Mouse (Mus musculus) liver, embryonic 11.5 days (tissue): ENCODE results near the gene Nsrp1. TPM values are rescaled to one million over a fixed set of nuclear protein-coding genes. Genes with fewer than 3 reads are reported as not detected.
A peak's percentile ranks its signal among the peaks of the same experiment; 100 is the strongest.
"Not testable (repeated sequence)": the region's sequence is repeated elsewhere in the genome, so short reads cannot be mapped to it uniquely, and the experiment has no call there.

Experiments used
- ATAC-seq: fragments of 200-750 bp; cut with Nextera tagmentation; replicated peaks from 2 replicates; pipeline ENCODE4 v1.8.0; 2017; ENCODE audit warnings: moderate number of reproducible peaks, mild to moderate bottlenecking, moderate TSS enrichment, moderate library complexity; ENCODE audit not compliant: low FRiP score
- DNase-seq: peaks from one replicate; pipeline ENCODE4 v3.0.0-alpha.2; 2017; ENCODE audit warnings: low spot score
- H3K27ac ChIP-seq: fragments of 300-500 bp; sonication (generic); 2 replicates; pipeline ENCODE4 v1.5.1; 2014; ENCODE audit warnings: mild to moderate bottlenecking, low read depth, low read length, control low read depth
- H3K27me3 ChIP-seq: fragments of 300-500 bp; sonication (generic); replicated peaks from 2 replicates; pipeline ENCODE4 v1.6.1; 2014; ENCODE audit warnings: low read length, mixed read lengths; ENCODE audit not compliant: control insufficient read depth, insufficient read depth
- H3K36me3 ChIP-seq: fragments of 300-500 bp; sonication (generic); 2 replicates; pipeline ENCODE4 v1.6.1; 2014; ENCODE audit warnings: mild to moderate bottlenecking, low read length, moderate library complexity, mixed read lengths; ENCODE audit not compliant: control insufficient read depth, insufficient read depth
- H3K4me1 ChIP-seq: fragments of 300-500 bp; sonication (generic); replicated peaks from 2 replicates; pipeline ENCODE4 v1.6.1; 2014; ENCODE audit warnings: low read length, mixed read lengths; ENCODE audit not compliant: control insufficient read depth, insufficient read depth
- H3K4me2 ChIP-seq: fragments of 300-500 bp; sonication (generic); 2 replicates; pipeline ENCODE4 v1.6.1; 2014; ENCODE audit warnings: mild to moderate bottlenecking, control low read depth, moderate library complexity
- H3K4me3 ChIP-seq: fragments of 300-500 bp; sonication (generic); 2 replicates; pipeline ENCODE4 v1.5.1; 2014; ENCODE audit warnings: low read depth, low read length, control low read depth
- H3K9ac ChIP-seq: fragments of 300-500 bp; sonication (generic); 2 replicates; pipeline ENCODE4 v1.6.1; 2014; ENCODE audit warnings: low read depth, low read length, control low read depth
- H3K9me3 ChIP-seq: fragments of 300-500 bp; sonication (generic); 2 replicates; pipeline ENCODE4 v1.6.1; 2016; ENCODE audit warnings: low read length, inconsistent platforms, mixed read lengths; ENCODE audit not compliant: control insufficient read depth
- WGBS: fragments of 180-500 bp; shearing (Covaris S2); extraction: QIAGEN DNeasy Blood & Tissue Kit; methylation state at CpG from one replicate; pipeline ENCODE4 v1.1.7; 2014; 5-methylcytosine and 5-hydroxymethylcytosine counted together
- polyA plus RNA-seq: library from polyadenylated mRNA; unstranded; fragments of >200 nt; fragmentation: Nextera tagmentation; extraction: Ambion mirVana; gene quantifications from 2 replicates; pipeline ENCODE4 v1.2.1, GENCODE M21; 2014

Gene Nsrp1
- polyA plus RNA-seq, 1 experiment from 2014 or later = 45.6 TPM

GRCm38 (mm10) chr11:77077331-77077730, 904 bp downstream of the Nsrp1 start:
- H3K4me2 ChIP-seq = peak overlapping the region; percentile 76
- peak overlapping the region; percentile 77 for H3K9ac ChIP-seq
- not testable (repeated sequence) for H3K4me1 ChIP-seq, ATAC-seq, H3K27ac ChIP-seq, DNase-seq, H3K27me3 ChIP-seq, H3K9me3 ChIP-seq, H3K36me3 ChIP-seq
- 54% methylated on average over 4 of the region's 4 CpGs for WGBS
- H3K4me3 ChIP-seq = peak overlapping the region; percentile 77

GRCm38 (mm10) chr11:77070721-77071120, 7.5 kb downstream of the Nsrp1 start:
- no peak for ATAC-seq
- no peaks in the 10 kb centered on the region for H3K4me1 ChIP-seq
- H3K27me3 ChIP-seq = no peaks in the 10 kb centered on the region
- H3K9ac ChIP-seq = no peak overlapping the region
- 78% methylated on average over 4 of the region's 4 CpGs for WGBS
- H3K4me2 ChIP-seq = no peak overlapping the region
- no peak for DNase-seq
- no peak overlapping the region for H3K27ac ChIP-seq
- no peaks in the 10 kb centered on the region for H3K9me3 ChIP-seq
- peaks cover 12% of the 10 kb centered on the region; the same call in 1 of the 2 replicates for H3K36me3 ChIP-seq
- H3K4me3 ChIP-seq = no peak overlapping the region

GRCm38 (mm10) chr11:77068825-77069224, 9.4 kb downstream of the Nsrp1 start:
- H3K9ac ChIP-seq = no peak overlapping the region
- H3K4me2 ChIP-seq = no peak overlapping the region

DNA sequence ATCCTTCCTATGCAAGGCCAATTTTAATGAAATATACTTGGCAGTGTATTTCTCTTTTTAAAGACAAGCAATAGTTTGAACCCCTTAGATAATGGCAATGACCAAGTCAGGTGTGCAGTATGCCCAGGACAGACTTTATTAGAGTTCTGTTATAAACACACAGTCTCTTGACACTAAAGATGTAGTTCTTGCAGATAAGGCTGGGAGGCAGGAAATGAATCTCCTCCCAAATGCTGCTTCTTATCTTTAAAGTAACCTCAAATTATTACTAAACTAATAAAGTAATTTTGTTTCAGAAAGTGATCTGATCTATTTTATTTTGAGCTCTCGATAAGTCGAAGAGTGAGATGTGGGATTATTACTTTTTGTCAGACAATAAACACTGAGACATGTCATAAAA, 14.8 kb downstream of the Nsrp1 start:
- WGBS = 93% methylated on average over 2 of the region's 2 CpGs
- Histone ChIP-seq H3K36me3 (no peaks in the 10 kb centered on the region), H3K9ac (no peak overlapping the region), H3K27me3 (no peaks in the 10 kb centered on the region), H3K4me1 (no peaks in the 10 kb centered on the region), H3K9me3 (no peaks in the 10 kb centered on the region), H3K4me2 (no peak overlapping the region), H3K4me3 (no peak overlapping the region), H3K27ac (no peak overlapping the region)
- ATAC-seq = no peak
- DNase-seq = no peak

More at GRCm38 (mm10) chr11:77068825-77069224, 9.4 kb downstream of the Nsrp1 start:
- H3K27me3 ChIP-seq = no peaks in the 10 kb centered on the region
- H3K9me3 ChIP-seq = no peaks in the 10 kb centered on the region
- WGBS = 86% methylated on average over 4 of the region's 4 CpGs
- H3K4me3 ChIP-seq = no peak overlapping the region
- ATAC-seq (no peak), DNase-seq (no peak)
- H3K27ac ChIP-seq = no peak overlapping the region
- peaks cover 5% of the 10 kb centered on the region; the same call in 1 of the 2 replicates for H3K36me3 ChIP-seq
- no peaks in the 10 kb centered on the region for H3K4me1 ChIP-seq

GRCm38 (mm10) chr11:77061951-77062350, 16.3 kb downstream of the Nsrp1 start:
- no peak for ATAC-seq
- no peaks in the 10 kb centered on the region for H3K4me1 ChIP-seq
- H3K4me2 ChIP-seq = no peak overlapping the region
- H3K9ac ChIP-seq = no peak overlapping the region
- H3K36me3 ChIP-seq = no peaks in the 10 kb centered on the region
- 83% methylated on average over 5 of the region's 5 CpGs for WGBS
- DNase-seq = no peak
- no peaks in the 10 kb centered on the region for H3K9me3 ChIP-seq
- H3K27me3 ChIP-seq = no peaks in the 10 kb centered on the region
- H3K4me3 ChIP-seq = no peak overlapping the region
- no peak overlapping the region for H3K27ac ChIP-seq

- ATAC-seq (no peak), DNase-seq (no peak)
- no peaks in the 10 kb centered on the region for H3K9me3 ChIP-seq
- H3K9ac ChIP-seq = no peak overlapping the region
- no peaks in the 10 kb centered on the region for H3K27me3 ChIP-seq
- no peak overlapping the region for H3K27ac ChIP-seq
- 78% methylated on average over 2 of the region's 2 CpGs for whole genome bisulfite sequencing
- no peaks in the 10 kb centered on the region for H3K4me1 ChIP-seq
- peaks cover 16% of the 10 kb centered on the region; the same call in 1 of the 2 replicates for H3K36me3 ChIP-seq
- H3K4me2 ChIP-seq = no peak overlapping the region
- H3K4me3 ChIP-seq = no peak overlapping the region
These were observed 35.4 kb downstream of the Nsrp1 start for GRCm38 (mm10) chr11:77042816-77043215.

DNA sequence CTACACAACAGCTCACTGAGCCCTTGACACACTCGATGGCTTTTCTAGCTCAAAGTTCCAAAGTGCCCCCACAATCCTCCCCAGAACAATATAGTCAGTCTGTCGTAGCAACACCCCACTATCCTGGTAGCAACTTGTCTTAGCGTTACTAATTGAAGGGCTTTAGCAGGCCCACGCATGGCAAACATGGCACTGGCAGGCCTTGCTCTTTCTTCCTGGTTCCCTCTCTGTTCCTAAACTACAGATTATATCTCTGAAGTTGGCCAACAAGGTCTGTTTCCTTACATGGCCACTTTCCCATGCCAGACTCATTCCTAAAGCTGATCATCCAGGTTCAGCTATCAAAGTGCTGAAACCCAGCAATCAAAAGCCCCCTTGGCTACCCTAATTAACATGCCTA, 36.3 kb downstream of the Nsrp1 start:
- H3K36me3 ChIP-seq = peaks cover 14% of the 10 kb centered on the region; the same call in 1 of the 2 replicates
- 92% methylated on average over 4 of the region's 4 CpGs for WGBS
- H3K27me3 ChIP-seq = no peaks in the 10 kb centered on the region
- no peaks in the 10 kb centered on the region for H3K4me1 ChIP-seq
- no peak overlapping the region for H3K27ac ChIP-seq
- DNase-seq (no peak), ATAC-seq (no peak)
- no peak overlapping the region for H3K4me3 ChIP-seq
- H3K9me3 ChIP-seq = no peaks in the 10 kb centered on the region
- no peak overlapping the region for H3K4me2 ChIP-seq
- no peak overlapping the region for H3K9ac ChIP-seq

DNA sequence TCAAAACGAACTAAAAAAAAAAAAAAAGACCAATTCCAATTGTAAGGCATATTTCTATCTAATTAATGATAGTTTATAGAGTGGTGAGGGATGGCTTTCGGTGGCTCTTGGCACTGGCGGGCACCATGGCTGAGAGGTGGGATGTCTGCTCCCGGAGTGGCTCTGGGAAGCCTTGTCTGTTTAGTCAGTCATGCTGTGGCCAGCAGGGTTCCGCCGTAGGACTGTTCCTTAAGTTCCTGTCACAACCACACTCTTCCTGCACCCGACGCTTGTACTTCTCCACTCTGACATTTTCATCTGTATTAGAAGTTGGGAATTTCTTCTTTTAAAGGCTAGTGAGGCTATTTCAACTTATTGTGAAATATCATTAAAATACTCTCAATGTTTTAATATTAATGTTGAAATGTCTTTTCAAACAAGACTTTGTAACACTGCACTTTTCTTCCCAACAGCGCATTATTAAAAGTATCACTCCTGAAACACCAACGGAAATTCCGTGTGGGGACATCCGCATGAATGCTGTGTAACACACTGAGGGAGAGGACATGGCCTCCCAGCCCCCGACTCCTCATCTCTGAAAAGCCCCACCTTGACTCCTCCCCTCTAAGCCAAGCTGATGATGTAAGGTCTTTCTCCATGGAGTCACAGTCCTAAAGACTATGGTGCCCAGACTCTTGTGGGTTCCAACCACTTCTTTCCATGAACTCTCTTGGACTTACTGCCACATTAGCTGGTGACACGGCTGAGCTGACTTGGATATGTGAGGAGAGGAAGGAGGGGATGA, 46.9 kb downstream of the Nsrp1 start:
- H3K4me2 ChIP-seq = no peak overlapping the region
- H3K4me1 ChIP-seq = no peaks in the 10 kb centered on the region
- no peaks in the 10 kb centered on the region for H3K9me3 ChIP-seq
- H3K27me3 ChIP-seq = no peaks in the 10 kb centered on the region
- H3K36me3 ChIP-seq = no peaks in the 10 kb centered on the region
- ATAC-seq = no peak
- no peak overlapping the region for H3K9ac ChIP-seq
- no peak overlapping the region for H3K27ac ChIP-seq
- 53% methylated on average over 14 of the region's 14 CpGs for WGBS
- no peak for DNase-seq
- H3K4me3 ChIP-seq = no peak overlapping the region

GRCm38 (mm10) chr11:77028157-77028556, 50.1 kb downstream of the Nsrp1 start:
- no peak overlapping the region for H3K4me2 ChIP-seq
- no peak for ATAC-seq

More at GRCm38 (mm10) chr11:77028157-77028556, 50.1 kb downstream of the Nsrp1 start:
- Histone ChIP-seq H3K27me3 (no peaks in the 10 kb centered on the region), H3K9ac (no peak overlapping the region), H3K9me3 (no peaks in the 10 kb centered on the region), H3K4me3 (no peak overlapping the region), H3K36me3 (no peaks in the 10 kb centered on the region), H3K27ac (no peak overlapping the region), H3K4me1 (no peaks in the 10 kb centered on the region)
- 80% methylated on average over 3 of the region's 3 CpGs for WGBS
- DNase-seq = no peak
